10 mouse cellular contexts compared by ENCODE assay signal in the genomic region with DNA sequence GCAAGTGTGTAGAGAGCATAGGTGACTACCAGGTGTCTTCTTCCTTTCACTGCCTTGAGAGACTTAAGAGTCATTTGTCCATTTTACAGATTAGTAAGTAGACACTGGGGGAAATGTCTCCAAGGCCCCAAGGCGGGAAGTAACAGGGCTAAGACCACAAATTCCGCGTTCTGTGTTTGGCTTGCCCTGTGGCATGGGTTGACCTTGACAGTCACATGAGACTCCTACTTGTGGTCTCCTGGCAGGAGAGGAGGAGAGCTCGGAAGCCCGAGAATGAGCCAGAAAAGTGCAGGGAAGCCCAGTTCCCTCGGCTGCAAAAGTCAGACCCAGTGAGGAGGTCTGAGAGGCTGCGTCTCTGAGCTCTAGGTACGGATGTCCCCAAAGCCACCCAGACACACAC. TPM values are rescaled to one million over a fixed set of nuclear protein-coding genes. Genes with fewer than 3 reads are reported as not detected.
DNase-seq lines count a peak whose midpoint lies in the region; ATAC-seq and TF ChIP-seq lines count a peak whose summit lies in the region.
"Had no signal": no experiment of that assay in that cellular context is flagged by ENCODE, and none has a peak within 500 bp of the region (broad histone marks: within the 10 kb centered on the region; RNA-seq: fewer than 3 reads in every experiment).

No protein-coding gene starts in this region.

- DNase-seq in lung, adult 18-20 months = no peak
- DNase-seq in hindbrain, embryonic 11.5 days (ENCODE audit: low spot score) = no peak
- no peak for DNase-seq in left cerebral cortex, adult 2 months (ENCODE audit: extremely low spot score in 1 of 2, low spot score in 2 of 2)
- DNase-seq in left cerebral cortex, adult 18-20 months (ENCODE audit: low spot score in 2 of 2) = no peak

- peak overlapping the region; percentile 100 for H3K4me3 ChIP-seq in lung, embryonic 15.5 days
- H3K4me3 ChIP-seq in hindbrain, embryonic 11.5 days (ENCODE audit: low read depth, low read length) = peak overlapping the region; percentile 99
- H3K4me3 ChIP-seq in limb, embryonic 12.5 days (replicated peaks) = peak overlapping the region; percentile 100
- H3K4me3 ChIP-seq in stomach, embryonic 16.5 days (replicated peaks; ENCODE audit: low read length) = no peak overlapping the region
- no peak overlapping the region; the same call in 1 of the 2 replicates for H3K4me3 ChIP-seq in left cerebral cortex, adult 2 months

- H3K9me3 ChIP-seq in lung, embryonic 15.5 days = no peaks in the 10 kb centered on the region
- H3K9me3 ChIP-seq in hindbrain, embryonic 11.5 days (ENCODE audit: control insufficient read depth, low read length) = no peaks in the 10 kb centered on the region
- H3K9me3 ChIP-seq in limb, embryonic 12.5 days = peaks cover 6% of the 10 kb centered on the region; the same call in 1 of the 2 replicates
- H3K9me3 ChIP-seq in stomach, embryonic 16.5 days (replicated peaks; ENCODE audit: control insufficient read depth, low read length) = 0 out of 2 replicates have a peak, but pooled peaks cover 6% of the 10 kb centered on the region

- H3K9ac ChIP-seq in lung, embryonic 15.5 days = peak overlapping the region; percentile 93; the same call in 1 of the 2 replicates
- H3K9ac ChIP-seq in hindbrain, embryonic 11.5 days (ENCODE audit: low read depth, low read length) = peak overlapping the region; percentile 97; the same call in 1 of the 2 replicates
- H3K9ac ChIP-seq in limb, embryonic 12.5 days (replicated peaks) = peak overlapping the region; percentile 95; the same call in 1 of the 2 replicates
- peak overlapping the region; percentile 96; the same call in 1 of the 2 replicates for H3K9ac ChIP-seq in stomach, embryonic 16.5 days (ENCODE audit: low read length)

- peak overlapping the region; percentile 73 for H3K4me2 ChIP-seq in lung, embryonic 15.5 days
- H3K4me2 ChIP-seq in hindbrain, embryonic 11.5 days (replicated peaks; ENCODE audit: low read depth, low read length) = peak overlapping the region; percentile 74; the same call in 1 of the 2 replicates
- peak overlapping the region; percentile 77 for H3K4me2 ChIP-seq in limb, embryonic 12.5 days
- no peak overlapping the region for H3K4me2 ChIP-seq in stomach, embryonic 16.5 days (ENCODE audit: low read depth, low read length)

- intact Hi-C loops in left cerebral cortex, adult 2 months (cut with DNase I) = no loop called here

- peaks cover 18% of the 10 kb centered on the region for H3K4me1 ChIP-seq in lung, embryonic 15.5 days
- H3K4me1 ChIP-seq in hindbrain, embryonic 11.5 days (replicated peaks; ENCODE audit: control insufficient read depth, insufficient read depth, low read length) = peaks cover 6% of the 10 kb centered on the region; the same call in 1 of the 2 replicates
- H3K4me1 ChIP-seq in limb, embryonic 12.5 days (replicated peaks) = peaks cover 15% of the 10 kb centered on the region
- peaks cover 16% of the 10 kb centered on the region for H3K4me1 ChIP-seq in stomach, embryonic 16.5 days (ENCODE audit: control insufficient read depth, insufficient read depth, low read length)

- H3K36me3 ChIP-seq in lung, embryonic 15.5 days = peaks cover 46% of the 10 kb centered on the region
- peaks cover 27% of the 10 kb centered on the region for H3K36me3 ChIP-seq in hindbrain, embryonic 11.5 days (ENCODE audit: control insufficient read depth, insufficient read depth, low read length)
- H3K36me3 ChIP-seq in limb, embryonic 12.5 days = peaks cover 45% of the 10 kb centered on the region
- H3K36me3 ChIP-seq in stomach, embryonic 16.5 days (ENCODE audit: control insufficient read depth, insufficient read depth, low read length) = peaks cover 43% of the 10 kb centered on the region

- H3K27me3 ChIP-seq in lung, embryonic 15.5 days = no peaks in the 10 kb centered on the region
- no peaks in the 10 kb centered on the region for H3K27me3 ChIP-seq in hindbrain, embryonic 11.5 days (ENCODE audit: control insufficient read depth, insufficient read depth, low read length)
- H3K27me3 ChIP-seq in limb, embryonic 12.5 days = no peaks in the 10 kb centered on the region
- H3K27me3 ChIP-seq in stomach, embryonic 16.5 days (ENCODE audit: control insufficient read depth, insufficient read depth, low read length) = no peaks in the 10 kb centered on the region

- no peak for ATAC-seq in lung, embryonic 15.5 days (ENCODE audit: borderline replicate concordance, extremely low read depth, low FRiP score, low TSS enrichment)
- no peak for ATAC-seq in hindbrain, embryonic 11.5 days (ENCODE audit: low FRiP score)
- no peak for ATAC-seq in limb, embryonic 12.5 days (ENCODE audit: insufficient number of reproducible peaks, insufficient read depth, low FRiP score, low TSS enrichment, low read depth)
- ATAC-seq in stomach, embryonic 16.5 days (ENCODE audit: insufficient read depth, low FRiP score) = no peak
- ATAC-seq in megakaryocyte-erythroid progenitor cell, adult 5-6 weeks (replicated peaks; ENCODE audit: low FRiP score, low TSS enrichment, poor library complexity, severe bottlenecking) = no peak

- TF ChIP-seq CTCF in left cerebral cortex, adult 2 months (IDR thresholded peaks at IDR 0.05) = no peak

- 80% methylated on average over 8 of the region's 8 CpGs for WGBS in lung, embryonic 15.5 days
- 87% methylated on average over 8 of the region's 8 CpGs for WGBS in hindbrain, embryonic 11.5 days
- 86% methylated on average over 8 of the region's 8 CpGs for WGBS in limb, embryonic 12.5 days
- 85% methylated on average over 8 of the region's 8 CpGs for WGBS in stomach, embryonic 16.5 days

- no peak overlapping the region for H3K27ac ChIP-seq in lung, embryonic 15.5 days
- no peak overlapping the region for H3K27ac ChIP-seq in hindbrain, embryonic 11.5 days (ENCODE audit: low read depth, low read length)
- H3K27ac ChIP-seq in limb, embryonic 12.5 days = 0 out of 2 replicates have a peak overlapping the region, but pooled peaks have one; percentile 4
- no peak overlapping the region for H3K27ac ChIP-seq in stomach, embryonic 16.5 days (ENCODE audit: low read length)
- H3K27ac ChIP-seq in left cerebral cortex, adult 2 months = no peak overlapping the region
- H3K27ac ChIP-seq: macrophage had no signal

RNA-seq across cellular contexts. Expression of a gene that starts 2.1 kb away (rescaled TPM):
- polyA plus RNA-seq in lung, embryonic 15.5 days (2015; fragmentation: Nextera tagmentation; extraction: Ambion mirVana) = 12.1 and 12.2 TPM in 2 replicates
- polyA plus RNA-seq in hindbrain, embryonic 11.5 days (2014; fragmentation: Nextera tagmentation; extraction: Ambion mirVana) = 28.0 and 31.0 TPM in 2 replicates
- 26.1 and 30.1 TPM in 2 replicates for polyA plus RNA-seq in limb, embryonic 12.5 days (2016; fragmentation: Nextera tagmentation; extraction: Ambion mirVana)
- 10.4 and 10.9 TPM in 2 replicates for polyA plus RNA-seq in stomach, embryonic 16.5 days (2015; fragmentation: Nextera tagmentation; extraction: Ambion mirVana)
- 7.2 and 7.8 TPM in 2 replicates for total RNA-seq in megakaryocyte-erythroid progenitor cell, adult 5-6 weeks (2014; fragmentation: Nextera tagmentation)
- total RNA-seq in megakaryocyte-erythroid progenitor cell, adult 5-6 weeks (2017) = 3.4 and 9.1 TPM in 2 replicates
- 10 to 100 TPM; 24.5 to 26.2 TPM for total RNA-seq in left cerebral cortex, adult 2 months (2021)
- total RNA-seq in left cerebral cortex, adult 18-20 months (2021) = 10 to 100 TPM; 23.1 to 24.0 TPM

RNA-seq across cellular contexts. Expression of a gene that starts 24.9 kb away (rescaled TPM):
- polyA plus RNA-seq in lung, embryonic 15.5 days (2015; fragmentation: Nextera tagmentation; extraction: Ambion mirVana) = 46.9 and 49.0 TPM in 2 replicates
- polyA plus RNA-seq in hindbrain, embryonic 11.5 days (2014; fragmentation: Nextera tagmentation; extraction: Ambion mirVana) = 31.4 and 33.6 TPM in 2 replicates
- 61.6 and 66.6 TPM in 2 replicates for polyA plus RNA-seq in limb, embryonic 12.5 days (2016; fragmentation: Nextera tagmentation; extraction: Ambion mirVana)
- polyA plus RNA-seq in stomach, embryonic 16.5 days (2015; fragmentation: Nextera tagmentation; extraction: Ambion mirVana) = 41.6 and 41.7 TPM in 2 replicates
- 45.6 and 48.7 TPM in 2 replicates for total RNA-seq in megakaryocyte-erythroid progenitor cell, adult 5-6 weeks (2014; fragmentation: Nextera tagmentation)
- 35.1 and 37.9 TPM in 2 replicates for total RNA-seq in megakaryocyte-erythroid progenitor cell, adult 5-6 weeks (2017)
- 10 to 100 TPM; 78.8 to 79.6 TPM for total RNA-seq in left cerebral cortex, adult 2 months (2021)
- total RNA-seq in left cerebral cortex, adult 18-20 months (2021) = 10 to 100 TPM; 63.6 to 73.4 TPM

RNA-seq across cellular contexts. Expression of a gene that starts 25.1 kb away (rescaled TPM):
- polyA plus RNA-seq in lung, embryonic 15.5 days (2015; fragmentation: Nextera tagmentation; extraction: Ambion mirVana) = 12.8 and 15.7 TPM in 2 replicates
- 11.9 and 16.4 TPM in 2 replicates for polyA plus RNA-seq in hindbrain, embryonic 11.5 days (2014; fragmentation: Nextera tagmentation; extraction: Ambion mirVana)
- 12.1 and 13.1 TPM in 2 replicates for polyA plus RNA-seq in limb, embryonic 12.5 days (2016; fragmentation: Nextera tagmentation; extraction: Ambion mirVana)
- polyA plus RNA-seq in stomach, embryonic 16.5 days (2015; fragmentation: Nextera tagmentation; extraction: Ambion mirVana) = 6.3 and 8.1 TPM in 2 replicates
- total RNA-seq in megakaryocyte-erythroid progenitor cell, adult 5-6 weeks (2014; fragmentation: Nextera tagmentation) = 6.1 TPM in 1 of 2 replicates, not detected in the other
- total RNA-seq in megakaryocyte-erythroid progenitor cell, adult 5-6 weeks (2017) = 0.38 and 6.8 TPM in 2 replicates
- 10 to 100 TPM in 1 of 2 experiments, 1 to 10 TPM in 1; 9.4 to 10.8 TPM for total RNA-seq in left cerebral cortex, adult 2 months (2021)
- total RNA-seq in left cerebral cortex, adult 18-20 months (2021) = 1 to 10 TPM; 7.5 to 8.9 TPM

RNA-seq across cellular contexts. Expression of a gene that starts 40.4 kb away (rescaled TPM):
- polyA plus RNA-seq in lung, embryonic 15.5 days (2015; fragmentation: Nextera tagmentation; extraction: Ambion mirVana) = 34.0 and 40.5 TPM in 2 replicates
- polyA plus RNA-seq in hindbrain, embryonic 11.5 days (2014; fragmentation: Nextera tagmentation; extraction: Ambion mirVana) = 50.4 and 54.0 TPM in 2 replicates
- 40.4 and 42.2 TPM in 2 replicates for polyA plus RNA-seq in limb, embryonic 12.5 days (2016; fragmentation: Nextera tagmentation; extraction: Ambion mirVana)
- 37.6 and 44.1 TPM in 2 replicates for polyA plus RNA-seq in stomach, embryonic 16.5 days (2015; fragmentation: Nextera tagmentation; extraction: Ambion mirVana)
- total RNA-seq in megakaryocyte-erythroid progenitor cell, adult 5-6 weeks (2014; fragmentation: Nextera tagmentation) = 43.0 and 59.6 TPM in 2 replicates
- total RNA-seq in megakaryocyte-erythroid progenitor cell, adult 5-6 weeks (2017) = 21.1 and 30.5 TPM in 2 replicates
- total RNA-seq in left cerebral cortex, adult 2 months (2021) = 10 to 100 TPM; 78.1 to 79.8 TPM
- 10 to 100 TPM; 70.6 to 81.2 TPM for total RNA-seq in left cerebral cortex, adult 18-20 months (2021)

RNA-seq across cellular contexts. Expression of a gene that starts 52.3 kb away (rescaled TPM):
- 4.7 and 7.7 TPM in 2 replicates for polyA plus RNA-seq in lung, embryonic 15.5 days (2015; fragmentation: Nextera tagmentation; extraction: Ambion mirVana)
- polyA plus RNA-seq in hindbrain, embryonic 11.5 days (2014; fragmentation: Nextera tagmentation; extraction: Ambion mirVana) = 7.7 and 8.6 TPM in 2 replicates
- 5.3 and 8.1 TPM in 2 replicates for polyA plus RNA-seq in limb, embryonic 12.5 days (2016; fragmentation: Nextera tagmentation; extraction: Ambion mirVana)
- 10.1 and 14.0 TPM in 2 replicates for polyA plus RNA-seq in stomach, embryonic 16.5 days (2015; fragmentation: Nextera tagmentation; extraction: Ambion mirVana)
- total RNA-seq in megakaryocyte-erythroid progenitor cell, adult 5-6 weeks (2014; fragmentation: Nextera tagmentation) = not detected in 2 replicates
- 3.4 TPM in 1 of 2 replicates, not detected in the other for total RNA-seq in megakaryocyte-erythroid progenitor cell, adult 5-6 weeks (2017)
- 1 to 10 TPM in 1 of 2 experiments, under 1 TPM in 1; 0.50 to 1.0 TPM for total RNA-seq in left cerebral cortex, adult 2 months (2021)
- total RNA-seq in left cerebral cortex, adult 18-20 months (2021) = 1 to 10 TPM in 1 of 2 experiments, not detected in 1; 1.0 TPM
- total RNA-seq: ES-E14 had no signal
- polyA plus RNA-seq: macrophage had no signal

Comparison
In these comparisons a context has a peak if more than half of its experiments do, and no peak if none do; other contexts are left out.
1. H3K4me3 ChIP-seq: peak in lung, embryonic 15.5 days (single experiment), hindbrain, embryonic 11.5 days (single experiment) and limb, embryonic 12.5 days (single experiment); none in stomach, embryonic 16.5 days (single experiment) and left cerebral cortex, adult 2 months (single experiment).
2. Peak in every context shown above with its lines, with median percentiles within 50 percentile points of each other: H3K9ac ChIP-seq.